Mouse (Mus musculus) liver, embryonic 14.5 days (tissue): ENCODE measurements around the gene Sfxn1.

Experiments used
- CTCF ChIP-seq: IDR thresholded peaks from 2 replicates; pipeline ENCODE4 v1.5.1; 2016; ENCODE audit warnings: antibody characterized with exemption, low read depth, control low read depth
- EP300 ChIP-seq: IDR thresholded peaks from 2 replicates; pipeline ENCODE4 v1.6.1; 2016; ENCODE audit warnings: antibody characterized with exemption, low read depth

GRCm38 (mm10) chr13:54152911-54153310 is 81.2 kb downstream of the Sfxn1 start:
- TF ChIP-seq EP300 (no peak), CTCF (no peak)
